Mouse (Mus musculus): Measurements from ENCODE around the gene Mchr1.
A peak's percentile ranks its signal among the peaks of the same experiment; 100 is the strongest.
"Not testable (repeated sequence)": the region's sequence is repeated elsewhere in the genome, so short reads cannot be mapped to it uniquely, and the experiment has no call there.

The Mchr1 gene

DNA sequence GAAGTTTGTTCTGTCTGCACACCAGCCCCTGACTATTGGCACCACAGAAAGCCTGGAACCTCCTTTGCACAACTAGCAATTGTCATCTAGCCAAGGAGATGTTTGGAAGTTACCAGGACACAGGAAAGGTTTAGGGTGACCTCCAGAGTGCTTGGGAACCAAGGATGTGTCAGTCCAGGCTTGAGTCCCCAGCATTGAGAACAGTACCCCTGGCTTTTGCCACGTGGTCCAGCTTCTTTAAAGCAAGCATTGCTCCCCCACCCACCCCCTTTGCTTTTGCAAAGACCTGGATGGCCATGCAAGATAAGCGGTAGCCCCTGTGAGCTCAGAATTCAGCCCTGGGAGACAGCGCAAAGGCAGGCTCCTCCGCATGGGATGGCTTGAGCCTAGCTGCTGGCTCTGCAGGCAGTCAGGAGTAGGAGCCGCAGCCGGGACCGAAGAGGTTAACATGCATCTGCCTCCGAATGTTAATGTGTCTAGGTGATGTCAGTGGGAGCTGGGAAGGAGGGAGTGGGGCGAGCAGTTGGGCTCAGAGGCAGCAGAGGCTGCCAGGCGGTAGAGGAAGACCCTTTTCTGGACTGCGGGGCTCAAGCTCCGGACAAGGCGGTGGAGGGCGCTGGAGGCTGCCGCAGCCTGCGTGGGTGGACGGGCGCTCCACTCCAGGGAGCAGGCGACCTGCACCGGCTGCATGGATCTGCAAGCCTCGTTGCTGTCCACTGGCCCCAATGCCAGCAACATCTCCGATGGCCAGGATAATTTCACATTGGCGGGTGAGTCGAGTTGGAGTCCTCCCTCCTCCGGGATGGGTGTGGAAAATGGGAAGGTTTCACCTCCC, at the start of gene Mchr1:
Gene Mchr1, plus strand, starts transcription at position 414 of the 835 bp plus-strand sequence.
- peak; percentile 86 for DNase-seq (ENCODE audit: low read depth, low spot score)

DNA sequence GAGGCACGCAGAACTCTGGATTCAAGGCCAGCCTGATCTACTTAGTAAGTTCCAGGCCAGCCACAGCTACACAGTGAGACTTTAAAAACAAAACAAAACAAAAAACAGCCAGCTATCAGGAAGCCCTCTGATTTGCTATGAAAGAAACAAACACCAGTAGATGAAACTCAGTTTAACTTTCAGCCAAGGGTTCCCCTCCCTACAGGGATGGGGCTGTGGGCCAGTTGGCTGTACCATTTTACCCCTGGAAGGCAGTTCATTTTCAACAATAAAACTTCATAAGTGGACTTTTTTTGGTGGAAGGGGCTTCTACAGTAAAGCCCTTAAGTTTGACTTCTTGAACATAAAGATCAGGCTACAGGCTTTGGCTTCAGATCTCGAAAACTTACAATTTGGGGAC, 46.2 kb upstream of the Mchr1 start:
- no peak for DNase-seq (ENCODE audit: low read depth, low spot score)

DNA sequence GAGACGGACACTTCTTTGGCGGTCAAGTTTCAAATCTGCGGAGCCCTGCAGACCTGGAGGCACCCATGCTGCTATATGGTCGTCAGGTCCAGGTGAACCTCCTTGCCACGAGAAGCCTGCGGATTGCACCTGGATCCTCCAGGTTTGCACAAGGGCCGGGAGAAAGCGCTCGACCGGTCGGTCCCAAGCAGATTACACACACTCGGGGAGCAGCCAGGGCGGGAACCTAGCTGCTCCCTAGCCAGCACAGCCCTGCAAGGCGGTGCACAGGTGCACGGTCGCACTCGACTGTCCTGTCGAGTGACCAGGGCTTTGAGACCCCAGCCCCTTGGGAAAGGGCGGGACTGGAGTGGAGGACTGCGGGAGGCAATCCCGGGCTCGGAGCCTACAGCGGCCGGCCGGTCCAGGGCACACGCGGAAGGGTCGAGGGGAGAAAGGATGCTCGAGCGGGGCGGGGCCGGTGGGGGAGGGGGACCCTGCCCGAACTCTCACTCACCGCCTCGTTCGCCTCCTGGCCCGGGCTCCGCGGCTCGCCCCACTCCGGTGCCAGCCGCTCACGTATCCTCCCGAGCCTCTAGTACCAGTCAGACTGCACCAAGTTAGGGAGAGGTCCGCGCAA, 45.2 kb upstream of the Mchr1 start:
- DNase-seq (ENCODE audit: low read depth, low spot score), result peak; percentile 21

DNA sequence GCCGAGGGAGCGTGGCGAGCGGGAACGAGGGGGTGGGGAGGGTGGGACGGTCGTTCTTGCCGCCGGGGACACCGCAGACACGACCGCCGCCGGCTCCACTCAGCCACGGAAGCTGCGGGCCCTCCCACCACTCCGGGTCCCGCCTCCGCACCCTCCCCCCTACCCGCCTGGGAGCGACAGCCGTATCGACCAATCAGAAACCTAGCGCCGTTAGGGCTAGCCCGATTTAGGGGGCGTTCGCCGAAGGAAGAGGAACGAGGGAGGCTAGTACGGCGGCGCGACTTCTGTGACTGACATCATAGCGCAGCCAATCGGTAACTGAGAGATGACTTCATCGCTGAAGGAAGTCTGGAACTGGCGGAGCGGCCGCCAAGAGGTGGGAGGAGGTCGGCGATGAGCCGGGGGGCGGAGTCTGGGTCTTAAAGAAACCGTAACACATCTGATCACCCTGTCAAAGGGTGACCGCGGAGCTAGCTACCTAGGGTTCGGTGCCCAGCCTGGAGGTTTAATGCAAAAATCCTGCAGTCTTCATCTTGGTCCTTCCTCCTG, 44.6 kb upstream of the Mchr1 start, which contains the start of gene Mrtfa:
Gene Mrtfa, minus strand, starts transcription at position 128 of the 549 bp plus-strand sequence.
- DNase-seq (ENCODE audit: low read depth, low spot score), result peak; percentile 100

DNA sequence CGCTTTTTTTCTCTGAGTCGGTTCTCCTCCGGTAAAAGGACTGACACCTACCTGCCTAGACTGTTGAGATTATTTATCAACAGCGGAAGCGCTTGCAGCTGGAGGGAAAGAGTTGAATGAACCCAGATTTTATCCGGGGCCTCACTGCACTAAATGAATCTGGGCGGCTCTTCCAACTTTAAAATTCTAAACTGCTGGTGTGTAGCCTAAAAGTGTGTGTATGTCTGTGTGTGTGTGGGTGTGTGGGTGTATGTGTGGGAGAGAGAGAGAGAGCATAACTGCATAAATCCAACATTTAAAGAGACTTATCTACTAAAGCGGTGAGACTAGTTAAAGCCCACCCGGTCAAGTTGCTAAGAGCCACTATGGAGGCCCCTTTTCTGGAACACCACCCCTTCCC, 44.0 kb upstream of the Mchr1 start:
- DNase-seq (ENCODE audit: low read depth, low spot score), result no peak

DNA sequence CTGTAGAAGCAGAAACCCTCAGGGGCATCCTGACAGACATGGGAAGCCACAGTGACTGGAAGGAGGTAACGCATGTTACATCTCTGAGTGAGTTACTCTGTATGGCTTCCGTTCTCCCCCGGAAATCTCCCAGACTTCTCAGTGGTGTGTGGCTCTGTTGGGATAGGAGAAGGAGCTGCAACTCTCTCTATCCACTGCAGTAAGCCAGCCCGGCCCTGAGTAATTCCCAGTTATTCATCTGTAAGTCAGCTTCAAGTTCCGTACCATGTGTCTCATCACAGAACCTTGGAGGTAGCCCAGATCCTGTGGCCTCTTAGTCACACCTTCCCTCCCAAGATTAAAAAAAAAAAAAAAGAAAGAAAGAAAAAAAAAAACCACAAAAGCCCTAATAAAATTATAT, 43.0 kb upstream of the Mchr1 start:
- DNase-seq (ENCODE audit: low read depth, low spot score), result peak; percentile 24

DNA sequence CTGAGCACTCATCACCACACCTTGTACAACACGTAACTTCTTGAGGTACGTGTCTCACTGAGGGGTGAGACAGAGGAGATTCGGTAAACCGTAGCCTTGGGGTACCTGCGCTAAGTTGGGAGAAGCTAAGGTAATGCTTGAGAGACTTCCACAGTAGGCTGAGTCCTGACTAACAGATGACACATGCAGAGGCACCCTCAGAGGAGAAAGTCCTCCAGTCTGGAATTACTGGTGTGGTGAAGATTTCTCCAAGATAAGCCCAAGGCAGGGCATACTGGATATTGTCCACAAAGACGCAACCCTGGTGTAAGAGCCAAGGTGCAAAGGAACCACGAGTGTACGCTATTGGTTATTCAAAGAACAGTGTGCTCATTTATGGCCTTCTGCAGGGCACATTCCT, 42.4 kb upstream of the Mchr1 start:
- no peak for DNase-seq (ENCODE audit: low read depth, low spot score)

DNA sequence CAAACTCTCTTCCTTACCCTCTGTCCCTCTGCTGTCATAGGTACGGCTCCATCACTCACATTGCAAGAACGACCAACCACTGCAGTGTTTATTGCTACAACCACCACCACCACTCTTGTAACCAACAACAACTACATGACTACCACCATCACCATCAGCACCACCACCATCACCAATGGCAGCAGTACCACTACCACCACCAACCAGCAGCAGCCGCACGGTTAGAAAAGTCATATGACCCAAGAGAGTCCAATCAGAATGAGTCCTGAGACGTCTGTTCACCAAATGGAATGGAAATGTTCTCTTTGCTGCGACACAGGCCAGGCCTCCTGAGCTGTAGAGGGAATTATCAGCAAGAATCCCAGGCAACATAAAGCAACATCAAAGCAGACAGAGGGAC, 40.5 kb upstream of the Mchr1 start:
- DNase-seq (ENCODE audit: low read depth, low spot score), result no peak

DNA sequence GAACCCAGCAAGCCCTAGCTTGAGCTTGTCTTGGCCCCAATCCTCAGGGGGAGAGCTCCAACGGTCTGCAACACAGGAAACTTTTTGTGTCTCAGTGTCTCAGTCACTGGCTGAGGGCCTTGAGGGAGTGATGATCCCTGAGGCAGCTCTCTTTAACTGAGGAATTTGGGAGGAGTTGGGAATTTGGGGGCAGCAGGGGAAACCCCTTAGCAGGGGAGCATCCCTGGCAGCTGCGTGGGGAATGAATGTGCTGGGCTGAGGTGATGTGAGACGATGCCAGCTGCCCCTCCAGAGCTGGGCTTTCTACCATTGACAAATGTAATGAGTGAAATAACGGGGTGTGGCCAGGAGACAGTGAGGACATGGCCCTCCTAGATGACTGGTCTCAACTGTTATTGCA, 39.9 kb upstream of the Mchr1 start:
- DNase-seq (ENCODE audit: low read depth, low spot score), result no peak

DNA sequence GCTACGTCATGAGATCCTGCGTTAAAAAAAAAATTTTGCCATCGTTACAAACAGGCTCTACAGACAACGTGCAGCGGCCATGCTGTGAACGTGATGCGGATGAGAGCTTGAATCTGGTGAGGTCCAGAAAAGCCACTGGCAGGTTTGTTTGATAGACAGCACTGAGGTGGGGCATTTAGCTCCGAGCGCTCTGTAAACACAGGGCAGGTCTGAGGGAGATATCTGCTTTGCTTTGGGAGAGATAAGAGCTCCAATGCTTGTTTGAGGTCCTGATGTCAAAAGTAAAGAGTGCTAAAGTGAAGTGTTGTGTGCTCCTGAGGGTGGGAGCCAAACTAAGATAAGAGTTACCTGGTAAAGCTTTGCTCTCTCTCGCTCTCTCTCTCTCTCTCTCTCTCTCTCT, 38.1 kb upstream of the Mchr1 start:
- no peak for DNase-seq (ENCODE audit: low read depth, low spot score)

DNA sequence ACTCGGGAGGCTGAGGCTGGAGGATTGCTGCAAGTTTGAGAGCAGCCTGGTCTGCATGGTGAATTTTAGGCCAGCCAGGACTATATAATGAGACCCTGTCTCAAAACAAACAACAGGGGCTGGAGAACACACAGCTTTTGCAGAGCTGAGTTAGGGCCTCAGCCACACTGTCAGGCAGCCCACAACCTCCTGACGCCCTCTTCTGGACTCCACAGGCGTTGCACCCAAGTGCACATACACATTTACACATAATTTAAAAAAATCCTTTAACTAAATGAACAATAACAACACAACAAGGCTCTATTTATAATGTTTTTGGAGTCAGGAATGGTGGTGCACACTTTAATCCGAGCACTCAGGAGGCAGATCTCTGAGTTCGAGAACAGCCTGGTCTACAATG, 36.9 kb upstream of the Mchr1 start:
- no peak for DNase-seq (ENCODE audit: low read depth, low spot score)

DNA sequence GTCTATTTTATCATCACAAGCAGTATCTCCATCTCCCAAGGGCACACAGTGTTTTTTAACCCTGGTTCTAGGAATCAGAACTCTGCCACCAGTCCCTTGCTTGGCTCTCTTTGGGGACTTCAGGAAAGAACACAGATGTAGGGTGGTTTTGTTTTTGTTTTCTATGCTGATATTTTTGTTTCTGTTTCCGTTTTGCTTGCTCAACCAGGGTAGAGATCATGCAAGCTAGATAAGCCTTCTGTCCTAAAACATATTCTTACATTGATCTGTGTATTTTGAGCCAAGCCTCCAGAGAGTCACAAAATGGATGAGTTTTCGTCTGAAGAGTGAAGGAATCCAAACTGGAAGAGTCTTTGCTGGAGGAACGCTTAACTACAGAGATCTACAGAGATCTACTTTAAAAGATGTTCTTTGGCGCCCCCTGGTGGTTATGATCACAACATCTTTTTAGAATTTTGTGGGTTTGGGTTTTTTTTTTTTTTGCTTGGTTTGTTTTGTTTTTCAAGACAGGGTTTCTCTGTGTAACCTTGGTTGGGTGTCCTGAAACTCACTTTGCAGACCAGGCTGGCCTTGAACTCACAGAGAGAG, 35.8 kb upstream of the Mchr1 start:
- peak; percentile 83 for DNase-seq (ENCODE audit: low read depth, low spot score)

DNA sequence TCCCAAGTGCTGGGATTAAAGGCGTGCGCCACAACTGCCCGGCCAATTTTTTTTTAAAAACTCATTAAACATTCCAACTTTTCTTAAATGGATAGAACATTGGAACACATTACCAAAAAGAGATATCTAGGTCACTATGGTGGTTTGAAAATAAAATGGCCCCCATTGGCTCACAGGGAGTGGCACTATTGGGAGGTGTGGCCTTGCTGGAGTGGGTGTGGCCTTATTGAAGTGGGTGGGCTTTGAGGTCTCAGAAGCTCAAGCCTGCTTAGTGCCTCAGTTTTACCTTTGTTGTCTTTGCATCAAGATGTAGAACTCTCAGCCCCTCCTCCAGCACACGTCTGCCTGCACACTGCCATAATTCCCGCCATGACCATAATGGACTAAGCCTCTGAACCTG, 32.8 kb upstream of the Mchr1 start:
- no peak for DNase-seq (ENCODE audit: low read depth, low spot score)

DNA sequence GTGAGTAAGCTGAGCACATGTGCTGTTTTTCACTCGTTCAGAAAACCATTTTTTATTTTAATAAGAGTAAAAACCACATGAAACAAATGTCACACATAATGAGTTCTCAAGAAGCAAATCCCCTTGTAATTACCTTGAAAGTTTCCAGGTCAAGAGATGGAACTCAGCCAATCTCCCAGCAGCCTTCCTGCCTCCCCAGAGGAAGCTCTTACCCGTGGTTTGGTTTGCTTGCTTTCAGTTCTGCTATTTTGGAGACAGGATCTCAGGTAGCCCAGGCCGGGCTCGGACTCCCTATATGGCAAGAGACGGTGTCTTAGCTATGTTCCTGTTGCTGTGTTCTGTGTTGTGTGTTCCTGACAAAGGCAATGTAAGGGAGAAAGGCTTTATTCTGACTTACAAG, 24.8 kb upstream of the Mchr1 start:
- peak; percentile 19 for DNase-seq (ENCODE audit: low read depth, low spot score)

DNA sequence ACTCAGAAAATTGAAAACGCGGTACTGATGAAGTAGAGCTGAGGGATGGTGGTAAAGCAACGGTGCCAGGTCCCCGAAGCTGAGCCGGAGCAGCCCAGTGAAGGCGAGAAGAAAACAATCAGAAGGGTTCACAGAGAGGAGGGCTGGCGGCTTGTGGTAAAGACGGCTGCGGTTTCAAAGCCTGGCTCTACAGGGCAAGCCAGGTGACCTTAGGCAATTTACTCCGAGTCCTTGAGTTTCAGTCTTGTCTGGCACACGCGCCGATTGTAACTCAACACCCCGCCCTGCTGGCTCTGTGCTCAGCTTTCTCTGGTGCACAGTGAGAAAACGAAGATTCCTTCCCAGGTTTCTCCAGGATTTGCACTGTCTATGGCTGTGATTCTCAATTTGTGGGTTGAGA, 22.3 kb upstream of the Mchr1 start:
- no peak for DNase-seq (ENCODE audit: low read depth, low spot score)

DNA sequence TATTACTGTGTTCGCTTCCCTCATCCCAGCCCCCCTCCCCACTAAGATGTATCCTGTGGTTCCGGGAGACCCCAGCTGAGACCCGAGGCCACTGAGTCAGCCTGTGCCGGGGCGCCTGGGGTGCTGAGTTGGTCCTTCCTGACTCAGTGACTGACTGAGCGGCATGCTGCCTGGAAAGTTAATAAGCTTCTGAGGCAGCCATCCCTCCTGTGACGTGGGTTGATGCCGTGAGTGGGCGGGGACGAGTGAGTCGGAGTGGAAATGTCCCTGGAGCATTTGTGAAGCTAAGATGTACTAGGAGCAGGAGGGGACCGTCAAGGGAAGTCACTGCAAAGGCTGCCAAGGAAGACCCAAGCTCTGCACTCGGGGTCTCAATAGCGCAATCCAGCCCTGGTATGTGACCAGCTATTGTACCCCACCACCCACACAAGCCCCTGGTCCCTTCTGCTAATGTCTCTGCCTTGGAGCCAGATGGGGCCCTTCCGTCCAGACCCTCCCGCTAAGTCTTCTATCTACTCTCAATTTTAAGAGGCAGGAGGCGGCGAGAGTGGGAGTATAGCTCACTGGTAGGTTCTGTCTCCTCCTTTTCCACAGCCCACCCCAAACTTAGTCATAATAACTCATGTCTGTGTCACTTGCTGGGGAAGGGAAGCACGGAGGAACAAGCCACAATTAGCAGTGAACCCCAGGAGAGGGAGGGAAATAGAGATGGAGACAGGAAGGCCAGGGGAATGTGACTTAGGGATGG, 18.2 kb upstream of the Mchr1 start:
- peak; percentile 88 for DNase-seq (ENCODE audit: low read depth, low spot score)

DNA sequence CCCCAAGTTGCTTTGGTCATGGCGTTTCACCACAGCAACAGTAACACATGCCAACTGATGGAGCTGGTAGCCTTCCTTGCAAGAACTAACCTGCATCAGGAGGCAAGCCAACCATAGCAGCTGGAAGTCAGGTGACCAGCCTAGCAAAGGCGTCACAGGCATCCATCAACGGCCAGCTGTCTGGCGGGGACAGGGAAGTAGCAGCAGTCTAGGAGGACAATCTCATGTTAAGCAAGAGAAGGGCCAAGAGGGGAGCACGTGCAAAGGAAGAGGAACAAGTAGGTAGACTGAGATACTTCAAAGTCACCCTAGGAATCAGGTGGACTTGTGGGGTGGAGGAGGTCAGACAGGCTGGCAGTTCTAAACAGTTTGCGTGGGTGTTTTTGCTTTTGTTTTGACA, 16.2 kb upstream of the Mchr1 start:
- no peak for DNase-seq (ENCODE audit: low read depth, low spot score)

DNA sequence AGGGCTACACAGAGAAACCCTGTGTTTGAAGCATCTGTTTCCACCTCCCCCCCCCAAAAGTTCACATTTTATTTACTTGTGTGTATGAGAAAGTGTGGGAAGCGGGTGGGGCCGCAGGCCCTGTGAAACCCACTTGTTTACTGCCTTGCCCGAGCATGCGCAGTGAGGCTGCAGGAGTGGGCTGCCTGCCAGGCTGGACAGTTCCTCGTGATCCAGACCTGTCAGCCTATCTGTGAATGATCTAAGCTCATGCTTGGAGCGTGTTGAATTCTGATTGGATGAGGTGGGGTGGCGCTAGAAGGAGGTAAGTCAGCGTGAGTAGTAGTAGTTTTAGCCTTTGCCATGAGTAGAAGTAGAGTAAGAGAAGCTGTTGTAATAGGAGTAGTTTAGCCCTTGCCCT, 15.2 kb upstream of the Mchr1 start:
- DNase-seq (ENCODE audit: low read depth, low spot score), result not testable (repeated sequence)

DNA sequence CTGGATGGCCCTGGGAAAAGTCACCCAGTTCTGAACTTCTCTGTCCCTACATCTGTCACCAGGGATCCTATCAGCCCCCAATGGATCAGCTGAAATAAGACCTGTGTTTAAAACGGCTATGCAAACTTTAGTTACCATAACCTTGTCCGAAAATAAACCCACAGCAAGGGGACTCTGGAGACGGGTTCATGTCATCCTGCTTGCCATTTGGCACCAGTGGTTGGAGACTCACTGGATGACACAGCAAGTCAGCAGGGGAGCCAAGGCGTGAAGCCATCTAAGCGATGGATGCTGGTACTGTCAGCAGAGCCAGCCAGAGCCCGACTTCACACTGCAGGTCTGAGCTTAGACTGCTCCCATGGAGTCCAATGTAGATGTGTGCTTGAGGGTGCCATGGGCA, 13.9 kb upstream of the Mchr1 start:
- no peak for DNase-seq (ENCODE audit: low read depth, low spot score)

DNA sequence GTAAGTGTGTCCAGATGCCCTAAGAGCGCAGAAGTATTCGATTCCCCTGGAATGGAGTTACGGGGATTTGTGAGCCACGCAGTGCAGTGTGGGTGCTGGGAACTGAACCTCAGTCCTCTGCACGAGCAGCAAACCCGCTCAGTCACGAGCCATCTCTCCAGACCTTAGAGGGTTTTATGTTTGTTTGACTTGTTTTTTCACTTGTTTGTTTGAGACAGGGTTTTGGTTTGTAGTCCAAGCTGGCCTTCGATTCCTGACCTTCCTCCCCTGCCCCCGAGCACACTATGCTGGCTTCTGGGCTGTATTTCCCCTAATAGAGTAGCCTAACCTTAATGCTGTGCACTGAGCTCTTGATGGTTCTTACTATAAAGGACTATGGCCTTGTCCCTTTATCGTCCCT, 10.3 kb upstream of the Mchr1 start:
- DNase-seq (ENCODE audit: low read depth, low spot score), result no peak

DNA sequence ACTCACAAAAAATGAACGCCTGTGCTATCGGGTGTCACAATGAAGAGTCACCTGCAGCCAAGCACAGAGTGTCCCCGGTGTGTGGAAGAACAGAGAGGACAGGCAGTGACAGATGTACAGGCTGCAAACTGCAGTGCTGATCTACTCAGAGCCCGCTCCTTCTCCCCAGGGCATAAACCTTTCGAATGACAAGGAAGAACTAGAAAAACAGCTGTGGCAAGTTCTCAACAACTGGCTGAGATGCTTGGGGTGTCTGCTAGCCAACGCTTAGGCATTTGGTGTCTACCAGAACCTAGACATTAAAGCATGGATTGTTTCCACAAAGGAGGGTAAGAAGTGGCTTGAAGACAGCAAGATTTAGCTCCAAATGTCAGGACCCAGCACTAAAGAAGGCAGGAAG, 9.6 kb upstream of the Mchr1 start:
- no peak for DNase-seq (ENCODE audit: low read depth, low spot score)

DNA sequence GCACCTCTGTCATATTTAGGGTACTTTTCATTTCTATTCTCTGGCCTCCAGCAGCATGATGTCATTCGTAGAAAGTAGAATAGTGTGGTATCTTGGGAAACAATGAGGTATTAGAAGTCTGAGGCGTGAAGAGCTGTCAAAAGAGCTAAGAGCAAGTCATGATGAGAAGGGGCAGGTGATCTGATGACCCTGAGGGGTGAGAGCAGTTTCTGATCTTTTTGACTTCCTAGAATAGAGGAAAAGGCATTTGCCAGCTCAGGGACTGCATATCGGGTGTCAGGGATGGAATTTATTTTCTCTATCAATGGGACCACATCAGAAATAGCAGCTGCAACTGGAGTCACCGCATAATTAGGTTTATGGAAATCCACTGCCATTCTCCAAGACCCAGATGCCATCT, 8.5 kb upstream of the Mchr1 start:
- DNase-seq (ENCODE audit: low read depth, low spot score), result no peak

Measured in brain, adult 2 months (tissue).